Mouse (Mus musculus) embryonic facial prominence, embryonic 14.5 days (tissue): ENCODE measurements around the gene Ly6g6f. TPM values are rescaled to one million over a fixed set of nuclear protein-coding genes. Genes with fewer than 3 reads are reported as not detected.

Experiments used
- ATAC-seq: fragments of 200-750 bp; cut with Nextera tagmentation; 2 replicates; pipeline ENCODE4 v1.8.0; 2017; ENCODE audit warnings: low read depth, moderate number of reproducible peaks, moderate TSS enrichment
- DNase-seq: peaks from one replicate; pipeline ENCODE4 v3.0.0-alpha.2; 2015; ENCODE audit warnings: low spot score
- H3K27ac ChIP-seq: fragments of 300-500 bp; sonication (generic); replicated peaks from 2 replicates; pipeline ENCODE4 v1.5.1; 2014; ENCODE audit warnings: low read depth, mild to moderate bottlenecking, low read length, moderate library complexity
- H3K27me3 ChIP-seq: fragments of 300-500 bp; sonication (generic); replicated peaks from 2 replicates; pipeline ENCODE4 v1.6.1; 2014; ENCODE audit warnings: low read length; ENCODE audit not compliant: control insufficient read depth, insufficient read depth
- H3K36me3 ChIP-seq: fragments of 300-500 bp; sonication (generic); 2 replicates; pipeline ENCODE4 v1.6.1; 2014; ENCODE audit warnings: low read length, mixed read lengths; ENCODE audit not compliant: control insufficient read depth, insufficient read depth
- H3K4me1 ChIP-seq: fragments of 300-500 bp; sonication (generic); 2 replicates; pipeline ENCODE4 v1.6.1; 2014; ENCODE audit warnings: antibody characterized with exemption, low read length; ENCODE audit not compliant: control insufficient read depth, insufficient read depth
- H3K4me2 ChIP-seq: fragments of 300-500 bp; sonication (generic); 2 replicates; pipeline ENCODE4 v1.6.1; 2014; ENCODE audit warnings: low read depth, mild to moderate bottlenecking, low read length, moderate library complexity, mixed read lengths
- H3K4me3 ChIP-seq: fragments of 300-500 bp; sonication (generic); 2 replicates; pipeline ENCODE4 v1.5.1; 2014; ENCODE audit warnings: low read depth, mild to moderate bottlenecking, low read length
- H3K9ac ChIP-seq: fragments of 300-500 bp; sonication (generic); 2 replicates; pipeline ENCODE4 v1.6.1; 2014; ENCODE audit warnings: low read depth, mild to moderate bottlenecking, low read length, moderate library complexity, mixed read lengths
- H3K9me3 ChIP-seq: fragments of 300-500 bp; sonication (generic); 2 replicates; pipeline ENCODE4 v1.6.1; 2016; ENCODE audit warnings: low read length; ENCODE audit not compliant: control insufficient read depth
- WGBS: fragments of 180-500 bp; shearing (Covaris S2); extraction: QIAGEN DNeasy Blood & Tissue Kit; methylation state at CpG from one replicate; pipeline ENCODE4 v1.1.7; 2014; 5-methylcytosine and 5-hydroxymethylcytosine counted together
- polyA plus RNA-seq: library from polyadenylated mRNA; unstranded; fragments of >200 nt; fragmentation: Nextera tagmentation; extraction: Ambion mirVana; gene quantifications from 2 replicates; pipeline ENCODE4 v1.2.1, GENCODE M21; 2014

Ly6g6f gene
- polyA plus RNA-seq, 1 experiment from 2014 or later: not detected

- Histone ChIP-seq H3K4me2 (no peak overlapping the region), H3K27ac (no peak overlapping the region), H3K9ac (no peak overlapping the region), H3K27me3 (no peaks in the 10 kb centered on the region), H3K4me3 (no peak overlapping the region), H3K36me3 (peaks cover 70% of the 10 kb centered on the region), H3K9me3 (no peaks in the 10 kb centered on the region), H3K4me1 (no peaks in the 10 kb centered on the region)
- WGBS: 62% methylated on average over 6 of the region's 8 CpGs
- DNase-seq (peak; percentile 39), ATAC-seq (peak; percentile 60)
Observed at GRCm38 (mm10) chr17:35102299-35102698, 16.9 kb upstream of the Ly6g6f start.

- 87% methylated on average over 10 of the region's 11 CpGs for WGBS
Observed at GRCm38 (mm10) chr17:35101161-35101560, 15.8 kb upstream of the Ly6g6f start.

GRCm38 (mm10) chr17:35100196-35100765 lies 14.9 kb upstream of the Ly6g6f start:
- Histone ChIP-seq H3K4me3 (no peak overlapping the region), H3K9ac (no peak overlapping the region), H3K4me1 (no peaks in the 10 kb centered on the region), H3K27ac (no peak overlapping the region), H3K4me2 (no peak overlapping the region), H3K36me3 (peaks cover 90% of the 10 kb centered on the region), H3K9me3 (no peaks in the 10 kb centered on the region), H3K27me3 (no peaks in the 10 kb centered on the region)
- no peak for ATAC-seq
- WGBS: 82% methylated on average over 10 of the region's 10 CpGs
- DNase-seq: no peak

More at GRCm38 (mm10) chr17:35101161-35101560, 15.8 kb upstream of the Ly6g6f start:
- Histone ChIP-seq H3K9me3 (no peaks in the 10 kb centered on the region), H3K27me3 (no peaks in the 10 kb centered on the region), H3K4me1 (no peaks in the 10 kb centered on the region), H3K9ac (no peak overlapping the region), H3K36me3 (peaks cover 81% of the 10 kb centered on the region), H3K4me3 (no peak overlapping the region), H3K27ac (no peak overlapping the region), H3K4me2 (no peak overlapping the region)
- ATAC-seq (no peak), DNase-seq (no peak)

- no peaks in the 10 kb centered on the region for H3K9me3 ChIP-seq
- H3K27me3 ChIP-seq: no peaks in the 10 kb centered on the region
- H3K4me3 ChIP-seq: no peak overlapping the region
- H3K4me1 ChIP-seq: no peaks in the 10 kb centered on the region
- WGBS: 86% methylated on average over 12 of the region's 12 CpGs
- H3K36me3 ChIP-seq: peaks cover 98% of the 10 kb centered on the region
- no peak overlapping the region for H3K4me2 ChIP-seq
- no peak overlapping the region; the same call in 1 of the 2 replicates for H3K9ac ChIP-seq
- DNase-seq (no peak), ATAC-seq (no peak)
- no peak overlapping the region for H3K27ac ChIP-seq
Observed at GRCm38 (mm10) chr17:35097164-35097655, 11.8 kb upstream of the Ly6g6f start.

- H3K9me3 ChIP-seq: no peaks in the 10 kb centered on the region
- H3K4me1 ChIP-seq: no peaks in the 10 kb centered on the region
- DNase-seq (no peak), ATAC-seq (no peak)
- H3K27ac ChIP-seq: no peak overlapping the region
- no peaks in the 10 kb centered on the region for H3K27me3 ChIP-seq
- peaks cover 97% of the 10 kb centered on the region for H3K36me3 ChIP-seq
- no peak overlapping the region for H3K4me2 ChIP-seq
- H3K4me3 ChIP-seq: no peak overlapping the region
- WGBS: 84% methylated on average over 11 of the region's 12 CpGs
- no peak overlapping the region for H3K9ac ChIP-seq
Observed at GRCm38 (mm10) chr17:35096597-35096996, 11.2 kb upstream of the Ly6g6f start.

GRCm38 (mm10) chr17:35094475-35095365 lies 9.3 kb upstream of the Ly6g6f start:
- peaks cover 6% of the 10 kb centered on the region for H3K4me1 ChIP-seq
- ATAC-seq (no peak), DNase-seq (no peak)
- WGBS: 93% methylated on average over 15 of the region's 15 CpGs
- H3K4me2 ChIP-seq: no peak overlapping the region
- no peak overlapping the region for H3K4me3 ChIP-seq
- H3K9ac ChIP-seq: no peak overlapping the region
- H3K36me3 ChIP-seq: peaks cover 88% of the 10 kb centered on the region
- H3K27me3 ChIP-seq: no peaks in the 10 kb centered on the region
- no peak overlapping the region for H3K27ac ChIP-seq
- H3K9me3 ChIP-seq: no peaks in the 10 kb centered on the region

GRCm38 (mm10) chr17:35092403-35093198 lies 7.2 kb upstream of the Ly6g6f start:
- Histone ChIP-seq H3K4me1 (peaks cover 6% of the 10 kb centered on the region), H3K27me3 (no peaks in the 10 kb centered on the region), H3K4me2 (no peak overlapping the region), H3K36me3 (peaks cover 68% of the 10 kb centered on the region), H3K27ac (no peak overlapping the region), H3K9ac (no peak overlapping the region), H3K4me3 (no peak overlapping the region), H3K9me3 (no peaks in the 10 kb centered on the region)
- DNase-seq (no peak), ATAC-seq (no peak)
- 84% methylated on average over 14 of the region's 14 CpGs for WGBS

GRCm38 (mm10) chr17:35090166-35090932 lies 4.9 kb upstream of the Ly6g6f start:
- Histone ChIP-seq H3K4me2 (peak overlapping the region; percentile 59), H3K9ac (peak overlapping the region; percentile 85), H3K4me3 (peak overlapping the region; percentile 58), H3K36me3 (peaks cover 46% of the 10 kb centered on the region), H3K9me3 (no peaks in the 10 kb centered on the region), H3K4me1 (peaks cover 6% of the 10 kb centered on the region), H3K27me3 (no peaks in the 10 kb centered on the region), H3K27ac (no peak overlapping the region)
- DNase-seq (peak; percentile 55), ATAC-seq (no peak)
- 64% methylated on average over 8 of the region's 8 CpGs for WGBS
